Mouse (Mus musculus) stomach, postnatal 0 days (tissue): ENCODE measurements at regions not wholly inside any gene's neighbourhood (a gene's known extent, or its start where the extent isn't known, plus 50 kb on each side); places are given as distances from the start of the nearest gene placed in this dataset.

Experiments used
- CTCF ChIP-seq: IDR thresholded peaks from 2 replicates; pipeline ENCODE4 v1.5.1; 2016; ENCODE audit warnings: antibody characterized with exemption, low read depth, mild to moderate bottlenecking, moderate library complexity
- EP300 ChIP-seq: optimal IDR thresholded peaks from 2 replicates; pipeline ENCODE3; 2016; ENCODE audit warnings: antibody characterized with exemption

DNA sequence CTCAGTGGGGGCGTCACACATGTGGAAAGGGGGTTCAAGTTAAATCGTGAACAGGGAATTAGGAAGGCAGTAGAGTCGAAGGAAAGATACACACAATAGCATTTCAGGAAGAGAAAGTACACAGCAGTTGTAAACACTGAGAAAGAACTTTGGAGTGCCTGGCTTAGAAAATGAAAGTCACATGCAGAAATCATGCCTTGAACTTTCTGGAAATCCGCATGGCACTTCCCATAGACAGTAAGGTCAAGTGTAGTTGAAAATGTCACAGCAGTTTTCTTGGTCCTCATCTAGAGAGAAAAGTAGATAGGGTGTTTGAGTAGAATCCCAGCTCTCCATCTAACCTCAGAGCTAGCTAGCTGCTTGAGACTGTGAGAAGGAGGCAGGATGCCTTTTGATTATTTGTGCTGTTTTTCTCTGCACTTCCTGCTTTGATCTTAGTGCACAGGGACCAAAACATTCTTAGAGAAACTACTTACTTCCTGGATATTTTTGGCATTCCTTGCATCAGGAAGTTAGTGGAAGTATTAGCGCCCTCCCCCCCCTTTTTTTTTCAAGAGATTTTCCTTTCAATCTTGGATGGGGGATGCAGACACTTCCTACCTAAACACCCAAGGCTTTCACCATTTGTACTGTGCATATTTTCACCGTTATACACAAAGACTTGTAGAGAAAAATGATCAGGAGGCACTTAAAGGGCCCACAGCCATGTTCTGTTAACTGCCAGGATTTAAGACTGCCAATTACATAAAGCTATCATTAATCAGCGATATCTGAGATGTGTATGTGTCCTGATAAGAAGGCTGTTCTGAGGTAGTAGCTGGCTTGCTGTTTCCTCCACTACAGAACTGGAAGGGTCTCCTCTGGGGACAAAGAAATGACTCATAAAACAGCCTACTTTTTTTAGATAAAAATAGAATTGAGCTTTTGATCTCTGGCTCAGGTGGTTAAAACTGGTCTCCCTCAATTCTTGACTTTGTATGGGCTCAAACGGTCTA lies 118.2 kb downstream of the Gm10295 start:
- no peak for TF ChIP-seq CTCF
- no peak for TF ChIP-seq EP300
